Mouse (Mus musculus) left cerebral cortex, adult 8-10 months (tissue): ENCODE measurements around the gene Taf4. TPM values are rescaled to one million over a fixed set of nuclear protein-coding genes. Genes with fewer than 3 reads are reported as not detected.

Experiments used
- DNase-seq, 2 experiments: peaks; one replicate each; pipeline ENCODE4 v3.0.0; 2022; ENCODE audit warnings: low spot score in 2 of 2
- total RNA-seq, 4 experiments: library from RNA; stranded (reverse); gene quantifications; 2 replicates each; pipeline ENCODE4 v1.2.4; 2022

The Taf4 gene
- total RNA-seq, 4 experiments from 2014 or later, result 21.2 to 28.4 (median 24.7) TPM

GRCm38 (mm10) chr2:179984830-179985229 lies 8.4 kb upstream of the Taf4 start:
- DNase-seq, result no peak

- no peak for DNase-seq
Observed at GRCm38 (mm10) chr2:179982715-179983114, 6.3 kb upstream of the Taf4 start.

DNA sequence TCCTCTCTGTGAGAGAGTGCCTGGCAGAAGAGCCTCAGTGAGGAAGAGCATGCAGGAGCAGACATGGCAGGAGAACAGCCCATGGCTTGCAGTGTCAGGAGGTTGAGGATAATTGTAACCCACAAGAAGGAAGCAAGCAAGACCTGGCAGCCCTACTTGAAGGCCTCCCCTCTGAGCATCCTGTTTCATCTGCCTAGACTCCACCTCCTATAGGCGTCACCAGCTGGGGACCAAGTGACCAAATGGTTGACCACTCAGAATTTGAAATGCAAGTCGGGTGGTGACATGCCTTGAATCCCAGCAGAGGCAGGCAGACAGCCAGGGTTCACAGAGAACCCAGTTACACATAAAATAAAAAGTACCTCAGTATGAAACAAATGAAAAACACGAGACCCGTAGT lies 4.2 kb upstream of the Taf4 start:
- DNase-seq, result peak in 1 of 2 experiments; percentile 4

DNA sequence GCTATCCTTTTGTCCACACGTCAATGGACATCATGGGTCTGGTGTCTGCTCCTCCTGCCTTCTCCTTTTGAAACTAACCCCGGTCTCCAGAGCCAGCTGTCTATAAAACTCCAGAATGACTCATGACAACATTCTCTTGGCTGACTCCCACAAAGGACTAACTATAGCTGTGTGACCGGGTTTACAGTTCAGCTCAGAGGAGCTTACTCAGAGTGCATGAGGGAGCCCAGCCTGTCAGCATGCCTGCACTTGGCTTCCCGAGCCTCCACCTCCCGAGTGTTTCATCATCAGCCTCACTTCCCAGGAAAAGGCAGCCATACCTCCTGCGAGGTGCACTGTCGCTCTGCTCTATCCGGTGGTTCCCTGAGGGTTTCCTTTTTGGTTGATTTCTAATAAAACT lies 3.4 kb upstream of the Taf4 start:
- peak in 1 of 2 experiments; percentile 57 for DNase-seq

DNA sequence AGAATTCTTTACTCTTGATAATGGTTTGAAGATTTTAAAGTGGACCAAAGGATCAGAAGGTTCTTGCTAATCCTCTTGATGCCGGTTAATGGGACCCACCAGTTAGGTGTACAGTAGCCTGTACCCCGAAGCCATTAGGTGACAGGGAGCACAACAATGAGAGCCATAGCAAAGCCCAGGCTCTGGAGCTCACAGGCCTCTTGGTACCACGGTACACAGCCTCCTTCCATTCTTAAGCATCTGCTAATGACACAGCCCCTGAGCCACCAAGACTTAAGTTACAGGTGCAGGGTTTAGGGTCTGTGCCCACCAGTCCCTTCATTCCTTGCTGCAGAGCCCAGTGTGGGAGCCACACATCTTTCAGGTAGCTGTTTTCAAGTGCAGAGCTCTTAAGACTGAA lies 1.8 kb upstream of the Taf4 start:
- peak in 1 of 2 experiments; percentile 10 for DNase-seq

GRCm38 (mm10) chr2:179977344-179978025 lies 1.0 kb upstream of the Taf4 start:
- peak; percentile 22 to 34 for DNase-seq

DNA sequence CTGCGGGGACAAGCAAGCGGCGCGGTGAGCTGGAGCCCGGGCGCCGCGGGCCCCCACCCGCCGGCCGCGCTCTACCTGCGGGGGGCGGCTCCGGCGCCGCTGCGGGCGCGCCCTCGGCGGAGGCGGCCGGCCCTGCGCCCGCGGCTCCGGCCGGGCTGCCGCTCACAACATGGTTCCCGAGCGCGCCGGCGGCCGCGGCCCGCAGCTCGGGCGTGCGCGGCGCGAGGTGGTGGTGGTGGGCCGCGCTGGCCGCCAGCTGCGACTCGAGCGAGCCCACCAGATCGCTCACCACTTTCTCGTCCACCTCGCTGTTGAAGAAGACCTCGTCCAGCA lies 185 bp downstream of the Taf4 start:
- peak in 1 of 2 experiments; percentile 31 for DNase-seq

DNA sequence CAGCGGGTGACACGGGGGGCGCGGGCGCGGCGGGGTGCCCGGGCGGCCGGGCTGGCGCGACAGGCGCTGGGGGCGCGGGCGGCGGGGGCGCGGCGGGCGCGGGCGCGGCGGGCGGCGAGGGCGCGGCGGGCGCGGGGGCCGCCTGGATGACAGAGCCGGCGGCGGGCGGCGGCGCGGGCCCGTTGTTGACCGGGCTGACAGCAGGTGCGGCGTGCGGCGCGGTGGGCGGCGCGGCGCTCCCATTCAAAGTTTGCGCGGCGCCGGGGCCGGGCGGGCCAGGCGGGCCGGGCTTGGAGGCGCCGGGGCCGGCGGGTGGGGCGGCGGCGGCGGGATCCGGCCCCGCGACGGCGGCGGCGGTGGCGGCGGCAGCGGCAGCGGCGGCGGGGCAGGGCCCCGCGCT lies 595 bp downstream of the Taf4 start:
- DNase-seq, result no peak

GRCm38 (mm10) chr2:179974651-179975471 lies 1.6 kb downstream of the Taf4 start:
- DNase-seq, result no peak

DNA sequence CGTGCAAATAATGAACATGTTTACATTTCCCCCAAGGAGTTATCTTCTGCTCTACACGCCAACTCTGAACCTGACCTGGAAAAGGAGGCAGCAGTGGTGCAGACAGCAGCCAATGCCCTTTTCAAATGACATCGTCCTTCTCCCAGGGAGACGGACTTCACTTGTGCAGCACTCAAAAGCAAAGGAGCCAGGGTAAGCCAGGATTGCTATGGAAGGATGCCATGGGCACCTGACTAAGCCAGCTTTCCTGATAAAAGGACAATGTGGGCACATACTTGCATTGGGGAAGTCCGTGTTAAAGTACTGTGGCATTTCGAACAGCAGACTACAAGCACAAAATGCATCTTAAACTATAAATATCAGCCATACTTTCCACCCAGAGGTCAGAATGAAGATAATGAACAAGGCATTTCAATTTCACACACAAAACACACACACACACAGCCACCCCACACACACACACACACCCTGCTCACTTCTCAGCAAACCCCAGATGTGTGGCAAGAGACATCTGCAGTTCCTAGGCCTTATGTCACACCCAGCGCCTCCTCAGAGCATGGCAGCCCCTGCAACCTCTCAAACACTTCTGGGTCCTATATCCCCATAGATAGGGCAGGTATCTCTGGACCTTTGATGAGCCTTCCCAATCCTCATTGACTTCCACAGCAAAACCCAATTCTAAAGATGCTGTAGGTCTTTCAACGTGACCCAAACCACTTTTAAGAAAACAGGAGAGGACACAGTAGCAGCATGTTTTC lies 2.4 kb downstream of the Taf4 start:
- no peak for DNase-seq

- no peak for DNase-seq
Observed at GRCm38 (mm10) chr2:179972406-179972805, 4.0 kb downstream of the Taf4 start.

DNA sequence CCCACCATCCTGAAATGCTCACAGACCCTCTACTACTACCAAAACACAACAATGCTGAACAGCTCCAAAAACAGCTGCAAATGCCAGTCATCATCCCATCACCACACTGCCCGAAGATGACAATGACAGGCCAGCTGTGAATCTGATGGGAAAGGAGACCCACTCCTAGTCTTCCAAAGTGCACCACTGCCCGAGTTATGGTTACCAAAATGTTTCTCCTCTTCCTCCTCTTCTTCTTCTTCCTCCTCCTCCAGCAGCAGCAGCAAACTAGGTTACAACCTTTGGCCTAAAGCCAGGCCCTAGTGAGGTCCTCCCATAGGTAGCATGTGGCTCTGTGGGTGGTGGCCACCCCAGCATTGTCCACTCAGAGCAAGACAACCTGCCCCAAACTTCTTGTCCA lies 4.6 kb downstream of the Taf4 start:
- DNase-seq, result no peak

DNA sequence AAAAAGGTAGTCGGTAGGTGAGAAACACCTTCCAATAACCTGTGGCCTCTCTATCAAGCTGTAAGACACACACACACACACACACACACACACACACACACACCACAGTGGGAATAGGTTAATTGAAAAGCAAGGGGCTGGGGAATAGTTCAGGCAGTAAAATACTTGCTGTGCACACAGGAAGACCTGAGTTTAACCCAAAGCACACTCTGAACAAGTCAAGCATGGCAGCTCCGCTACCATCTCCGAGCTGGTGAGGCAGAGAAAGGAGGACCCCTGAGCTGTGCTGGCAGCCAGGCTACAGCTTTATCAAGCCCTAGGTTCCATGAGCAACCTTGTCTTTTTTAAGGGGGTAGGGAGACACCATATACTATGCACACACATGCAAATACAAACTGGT lies 7.3 kb downstream of the Taf4 start:
- DNase-seq, result no peak

DNA sequence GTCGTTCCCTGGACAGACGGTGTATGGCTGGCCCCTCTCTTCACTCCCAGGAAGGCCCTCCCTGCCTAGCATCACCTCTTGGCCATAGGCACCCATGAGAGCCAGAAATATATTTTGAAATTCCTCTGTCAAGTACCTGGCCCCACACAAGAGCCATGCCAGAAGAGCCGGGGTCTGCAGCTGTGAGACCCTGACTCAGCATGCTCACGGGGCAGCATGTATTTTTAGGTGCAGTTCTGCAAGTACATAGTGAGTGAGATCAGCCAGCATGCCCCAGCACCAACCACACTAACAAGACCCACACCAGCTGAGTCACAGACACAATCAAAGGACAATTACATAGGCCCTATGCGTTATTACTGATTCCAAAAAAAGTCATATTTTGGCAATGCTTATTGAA lies 8.8 kb downstream of the Taf4 start:
- no peak for DNase-seq

DNA sequence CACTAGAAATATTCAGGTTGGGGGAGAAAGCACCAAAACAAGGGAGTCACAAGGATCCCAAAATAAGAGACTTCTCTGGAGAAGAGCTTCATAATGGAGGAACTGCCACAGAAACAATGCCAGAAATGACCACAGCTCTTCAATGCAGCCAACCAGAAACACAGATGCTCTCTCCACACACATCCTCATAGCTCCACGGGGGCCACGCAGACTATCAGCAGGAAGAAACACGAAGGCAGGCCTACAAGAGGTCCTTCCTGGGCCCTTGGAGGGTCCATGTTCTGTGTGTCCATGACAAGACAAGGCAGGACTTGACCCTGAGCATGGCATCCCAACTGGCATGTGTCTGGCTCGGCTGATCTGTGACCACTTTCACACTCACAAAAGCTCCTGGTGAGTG lies 15.0 kb downstream of the Taf4 start:
- no peak for DNase-seq

GRCm38 (mm10) chr2:179960327-179960726 lies 16.1 kb downstream of the Taf4 start:
- DNase-seq, result no peak

DNA sequence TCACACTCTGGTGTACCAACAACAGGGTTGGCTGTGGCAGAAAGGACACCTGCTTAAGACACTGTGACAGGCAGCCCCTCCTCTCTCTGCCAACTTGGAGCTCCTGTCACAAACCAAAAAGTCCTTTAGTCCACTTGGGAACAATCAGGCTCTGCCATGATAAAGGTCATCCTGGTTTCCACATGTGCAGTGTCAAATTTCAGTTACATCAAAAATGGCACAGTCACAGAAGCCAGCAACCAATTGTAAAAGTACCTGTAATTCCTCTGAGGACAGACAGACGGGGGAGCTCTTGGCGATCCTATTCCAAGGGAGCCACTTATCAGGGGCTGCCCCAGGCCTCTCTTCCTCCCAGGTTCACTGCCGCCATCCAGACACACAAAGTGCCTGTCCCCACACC lies 17.1 kb downstream of the Taf4 start:
- no peak for DNase-seq

- DNase-seq, result no peak
Observed at GRCm38 (mm10) chr2:179951542-179952524, 24.6 kb downstream of the Taf4 start.

GRCm38 (mm10) chr2:179948820-179949219 lies 27.6 kb downstream of the Taf4 start:
- no peak for DNase-seq

DNA sequence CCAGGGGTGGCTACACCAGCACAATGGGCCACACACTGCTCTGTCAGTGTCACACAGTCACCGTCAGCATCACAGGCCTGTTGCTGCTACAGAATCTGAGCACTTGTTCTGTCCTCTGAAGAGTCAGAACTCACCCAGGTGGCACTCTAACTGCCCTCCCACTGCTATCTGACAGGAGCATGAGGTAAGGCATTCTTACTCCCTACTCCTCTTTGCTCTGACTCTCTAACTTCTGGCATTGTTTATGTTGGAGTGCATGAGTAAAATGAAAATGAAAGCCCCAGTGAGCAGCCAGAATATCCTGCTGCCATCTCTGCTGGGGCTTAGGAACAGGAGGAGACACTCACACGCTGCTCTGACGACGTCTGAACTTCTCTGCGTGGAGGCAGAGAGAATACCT lies 28.8 kb downstream of the Taf4 start:
- no peak for DNase-seq

GRCm38 (mm10) chr2:179946496-179946895 lies 29.9 kb downstream of the Taf4 start:
- DNase-seq, result no peak
